Mouse (Mus musculus) heart, embryonic 13.5 days (tissue): ENCODE measurements around the gene Itgb6. TPM values are rescaled to one million over a fixed set of nuclear protein-coding genes. Genes with fewer than 3 reads are reported as not detected.

Experiments used
- ATAC-seq: fragments of 200-750 bp; cut with Nextera tagmentation; 2 replicates; pipeline ENCODE4 v1.8.0; 2017; ENCODE audit warnings: moderate TSS enrichment; ENCODE audit not compliant: insufficient number of reproducible peaks, low FRiP score, low TSS enrichment; ENCODE audit errors: extremely low read depth
- H3K27ac ChIP-seq: fragments of 300-500 bp; sonication (generic); replicated peaks from 2 replicates; pipeline ENCODE4 v1.5.1; 2015; ENCODE audit warnings: moderate library complexity, mild to moderate bottlenecking, inconsistent platforms
- H3K27me3 ChIP-seq: fragments of 300-500 bp; sonication (generic); replicated peaks from 2 replicates; pipeline ENCODE4 v1.6.1; 2015; ENCODE audit warnings: mild to moderate bottlenecking, inconsistent platforms
- H3K36me3 ChIP-seq: fragments of 300-500 bp; sonication (generic); 2 replicates; pipeline ENCODE4 v1.6.1; 2015; ENCODE audit warnings: mild to moderate bottlenecking, inconsistent platforms
- H3K4me1 ChIP-seq: fragments of 300-500 bp; sonication (generic); 2 replicates; pipeline ENCODE4 v1.6.1; 2015; ENCODE audit warnings: inconsistent platforms
- H3K4me2 ChIP-seq: fragments of 300-500 bp; sonication (generic); 2 replicates; pipeline ENCODE4 v1.6.1; 2015; ENCODE audit warnings: inconsistent platforms, mild to moderate bottlenecking, moderate library complexity
- H3K4me3 ChIP-seq: fragments of 300-500 bp; sonication (generic); 2 replicates; pipeline ENCODE4 v1.5.1; 2015; ENCODE audit warnings: moderate library complexity, mild to moderate bottlenecking, inconsistent platforms
- H3K9ac ChIP-seq: fragments of 300-500 bp; sonication (generic); 2 replicates; pipeline ENCODE4 v1.6.1; 2015; ENCODE audit warnings: inconsistent platforms, mild to moderate bottlenecking, moderate library complexity
- H3K9me3 ChIP-seq: fragments of 300-500 bp; sonication (generic); 2 replicates; pipeline ENCODE4 v1.6.1; 2016; ENCODE audit warnings: inconsistent platforms
- WGBS: fragments of 180-500 bp; shearing (Covaris S2); methylation state at CpG from one replicate; pipeline ENCODE4 v1.1.7; 2015; ENCODE audit warnings: mixed read lengths; 5-methylcytosine and 5-hydroxymethylcytosine counted together
- polyA plus RNA-seq: library from polyadenylated mRNA; unstranded; fragments of >200 nt; fragmentation: Nextera tagmentation; extraction: Ambion mirVana; gene quantifications from 2 replicates; pipeline ENCODE4 v1.2.1, GENCODE M21; 2015

Itgb6 gene
- polyA plus RNA-seq, 1 experiment from 2014 or later, result 0.20 TPM

DNA sequence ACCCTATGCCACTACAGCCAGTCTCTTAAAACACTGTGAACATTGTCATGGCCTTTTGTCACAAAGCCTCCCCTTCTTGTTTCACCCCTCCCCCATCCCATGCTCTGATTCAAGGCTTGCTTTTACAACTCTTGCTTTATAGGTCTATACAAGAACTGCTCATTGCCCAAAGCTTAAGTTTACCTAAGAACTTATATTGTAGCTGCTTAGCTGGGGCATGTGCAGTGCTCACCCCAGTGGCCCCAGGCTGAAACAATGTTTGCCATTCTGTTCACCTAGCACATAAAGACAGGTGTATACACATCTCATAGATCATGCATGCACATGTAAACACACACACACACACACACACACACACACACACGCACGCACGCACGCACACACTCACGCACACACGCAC, 25.9 kb downstream of the Itgb6 start:
- H3K4me1 ChIP-seq, result peaks cover 34% of the 10 kb centered on the region
- WGBS, result 98% methylated on average over 6 of the region's 6 CpGs

DNA sequence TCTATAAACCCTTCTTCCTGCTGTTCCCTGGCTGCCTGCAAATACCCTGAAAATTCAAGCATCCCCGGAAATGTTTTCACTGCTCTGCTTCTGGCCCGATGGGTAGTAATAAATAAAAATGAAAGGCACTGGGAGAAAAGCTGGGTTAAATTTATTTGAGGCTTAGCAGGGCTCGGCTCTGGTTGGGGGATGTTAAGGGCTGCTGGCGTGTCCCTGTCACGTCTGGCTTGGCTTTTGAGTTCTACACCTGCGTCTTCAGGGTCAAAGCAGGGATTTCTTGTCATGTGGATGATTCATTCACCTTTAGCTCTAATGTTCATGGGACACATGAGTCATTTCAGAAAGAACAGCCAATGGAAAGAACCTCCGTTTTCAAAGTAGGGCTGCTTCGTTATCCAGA, 26.7 kb downstream of the Itgb6 start:
- Histone ChIP-seq H3K27ac (no peak overlapping the region), H3K4me3 (no peak overlapping the region), H3K4me2 (no peak overlapping the region), H3K36me3 (no peaks in the 10 kb centered on the region), H3K4me1 (peaks cover 34% of the 10 kb centered on the region), H3K9me3 (no peaks in the 10 kb centered on the region), H3K9ac (no peak overlapping the region), H3K27me3 (no peaks in the 10 kb centered on the region)
- ATAC-seq, result no peak
- 78% methylated on average over 8 of the region's 8 CpGs for WGBS

More for the DNA sequence above, 25.9 kb downstream of the Itgb6 start:
- no peak overlapping the region for H3K4me2 ChIP-seq
- no peak overlapping the region for H3K4me3 ChIP-seq
- H3K27me3 ChIP-seq, result no peaks in the 10 kb centered on the region
- no peaks in the 10 kb centered on the region for H3K36me3 ChIP-seq
- no peak for ATAC-seq
- no peaks in the 10 kb centered on the region for H3K9me3 ChIP-seq
- no peak overlapping the region for H3K9ac ChIP-seq
- no peak overlapping the region for H3K27ac ChIP-seq

DNA sequence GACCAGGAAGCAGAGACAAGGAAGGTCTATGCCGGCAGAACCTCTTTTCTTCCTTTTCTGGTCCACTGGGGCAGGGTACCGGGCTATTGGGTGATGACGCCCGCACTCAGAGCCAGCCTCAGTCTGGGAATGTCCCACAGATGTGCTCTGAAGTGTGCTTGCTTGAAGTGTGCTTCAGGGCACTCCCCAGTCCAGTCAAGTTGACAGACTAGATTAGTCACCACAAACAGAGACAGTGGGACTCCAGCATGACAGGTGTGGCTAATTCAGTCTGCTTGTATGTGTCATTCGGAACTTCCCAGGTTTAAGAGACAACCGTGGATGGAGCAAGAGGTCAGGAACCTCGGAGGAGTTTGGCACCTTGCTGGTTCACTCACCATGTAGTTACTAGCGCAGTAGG, 27.9 kb downstream of the Itgb6 start:
- no peaks in the 10 kb centered on the region for H3K36me3 ChIP-seq
- no peaks in the 10 kb centered on the region for H3K27me3 ChIP-seq
- no peaks in the 10 kb centered on the region for H3K9me3 ChIP-seq
- WGBS, result 75% methylated on average over 8 of the region's 8 CpGs
- no peak overlapping the region for H3K27ac ChIP-seq
- no peak overlapping the region for H3K9ac ChIP-seq
- no peak for ATAC-seq
- peaks cover 26% of the 10 kb centered on the region for H3K4me1 ChIP-seq
- no peak overlapping the region for H3K4me2 ChIP-seq
- no peak overlapping the region for H3K4me3 ChIP-seq

- Histone ChIP-seq H3K4me1 (peaks cover 15% of the 10 kb centered on the region), H3K9ac (no peak overlapping the region), H3K4me2 (no peak overlapping the region), H3K9me3 (no peaks in the 10 kb centered on the region), H3K27ac (no peak overlapping the region), H3K27me3 (no peaks in the 10 kb centered on the region), H3K36me3 (no peaks in the 10 kb centered on the region), H3K4me3 (no peak overlapping the region)
- no peak for ATAC-seq
- WGBS, result 51% methylated on average over 5 of the region's 5 CpGs
Measured at GRCm38 (mm10) chr2:60692239-60692638, 30.2 kb downstream of the Itgb6 start.

DNA sequence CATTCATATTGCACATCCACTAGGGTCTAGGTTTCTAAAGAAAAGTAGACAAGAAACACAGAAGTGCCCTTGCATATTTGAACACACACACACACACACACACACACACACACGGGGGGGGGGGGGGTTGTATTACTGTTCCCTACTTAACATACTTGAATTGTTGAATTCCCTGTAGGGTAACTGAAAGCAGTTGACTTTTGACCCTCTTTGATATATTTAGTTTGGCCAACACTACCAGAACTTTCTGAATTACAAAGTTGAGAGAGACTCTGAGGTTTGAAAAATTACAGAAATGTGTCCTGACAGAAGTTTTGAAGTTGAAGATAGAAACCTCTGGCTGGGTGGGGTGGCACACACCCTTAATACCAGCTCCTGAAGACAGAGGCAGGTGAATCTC, 32.2 kb downstream of the Itgb6 start:
- H3K27ac ChIP-seq, result no peak overlapping the region
- no peak overlapping the region for H3K4me3 ChIP-seq
- WGBS, result 55% methylated on average over 1 of the region's 1 CpGs
- no peak overlapping the region for H3K4me2 ChIP-seq
- H3K36me3 ChIP-seq, result no peaks in the 10 kb centered on the region
- no peak overlapping the region for H3K9ac ChIP-seq
- no peaks in the 10 kb centered on the region for H3K27me3 ChIP-seq
- H3K9me3 ChIP-seq, result no peaks in the 10 kb centered on the region
- ATAC-seq, result no peak
- H3K4me1 ChIP-seq, result peaks cover 12% of the 10 kb centered on the region

GRCm38 (mm10) chr2:60688944-60689615, 33.4 kb downstream of the Itgb6 start:
- Histone ChIP-seq H3K27ac (peak overlapping the region; percentile 72), H3K4me3 (no peak overlapping the region), H3K4me2 (peak overlapping the region; percentile 51), H3K9ac (peak overlapping the region; percentile 52; the same call in 1 of the 2 replicates), H3K27me3 (no peaks in the 10 kb centered on the region), H3K36me3 (no peaks in the 10 kb centered on the region), H3K4me1 (peaks cover 12% of the 10 kb centered on the region), H3K9me3 (no peaks in the 10 kb centered on the region)
- 22% methylated on average over 14 of the region's 14 CpGs for WGBS
- ATAC-seq, result peak; percentile 73; the same call in 1 of the 2 replicates

GRCm38 (mm10) chr2:60688150-60688549, 34.3 kb downstream of the Itgb6 start:
- WGBS, result 76% methylated on average over 1 of the region's 1 CpGs
- Histone ChIP-seq H3K9ac (no peak overlapping the region), H3K27ac (no peak overlapping the region), H3K4me2 (no peak overlapping the region), H3K4me3 (no peak overlapping the region), H3K9me3 (no peaks in the 10 kb centered on the region), H3K27me3 (no peaks in the 10 kb centered on the region), H3K4me1 (peaks cover 12% of the 10 kb centered on the region), H3K36me3 (no peaks in the 10 kb centered on the region)
- no peak for ATAC-seq

GRCm38 (mm10) chr2:60685973-60686372, 36.5 kb downstream of the Itgb6 start:
- Histone ChIP-seq H3K4me1 (peaks cover 12% of the 10 kb centered on the region), H3K36me3 (no peaks in the 10 kb centered on the region), H3K9me3 (no peaks in the 10 kb centered on the region), H3K27me3 (no peaks in the 10 kb centered on the region), H3K27ac (no peak overlapping the region), H3K4me3 (no peak overlapping the region), H3K4me2 (no peak overlapping the region), H3K9ac (no peak overlapping the region)
- ATAC-seq, result no peak

DNA sequence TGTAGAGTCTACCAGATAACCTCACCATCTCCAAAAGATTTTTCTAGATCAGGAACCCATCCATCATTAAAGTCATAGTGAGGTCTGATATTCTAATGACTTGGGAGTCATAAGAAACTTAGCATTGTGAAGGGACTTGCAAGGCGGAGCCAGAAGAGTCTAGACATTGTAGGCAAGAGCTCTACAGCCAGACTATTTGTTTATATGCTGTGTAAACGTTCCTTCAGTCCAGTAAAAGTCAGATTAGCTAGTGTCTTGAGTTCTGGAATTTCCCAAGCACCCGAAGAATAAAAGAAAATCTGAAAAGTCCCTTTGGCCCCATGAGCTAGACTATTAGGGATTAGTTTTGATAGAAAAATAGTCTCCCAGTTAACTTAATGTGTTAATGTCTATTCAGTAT, 38.3 kb downstream of the Itgb6 start:
- no peak overlapping the region for H3K27ac ChIP-seq
- H3K9me3 ChIP-seq, result no peaks in the 10 kb centered on the region
- no peaks in the 10 kb centered on the region for H3K36me3 ChIP-seq
- no peak overlapping the region for H3K4me2 ChIP-seq
- no peaks in the 10 kb centered on the region for H3K27me3 ChIP-seq
- no peak for ATAC-seq
- H3K9ac ChIP-seq, result no peak overlapping the region
- peaks cover 6% of the 10 kb centered on the region for H3K4me1 ChIP-seq
- H3K4me3 ChIP-seq, result no peak overlapping the region
- 67% methylated on average over 3 of the region's 3 CpGs for WGBS

DNA sequence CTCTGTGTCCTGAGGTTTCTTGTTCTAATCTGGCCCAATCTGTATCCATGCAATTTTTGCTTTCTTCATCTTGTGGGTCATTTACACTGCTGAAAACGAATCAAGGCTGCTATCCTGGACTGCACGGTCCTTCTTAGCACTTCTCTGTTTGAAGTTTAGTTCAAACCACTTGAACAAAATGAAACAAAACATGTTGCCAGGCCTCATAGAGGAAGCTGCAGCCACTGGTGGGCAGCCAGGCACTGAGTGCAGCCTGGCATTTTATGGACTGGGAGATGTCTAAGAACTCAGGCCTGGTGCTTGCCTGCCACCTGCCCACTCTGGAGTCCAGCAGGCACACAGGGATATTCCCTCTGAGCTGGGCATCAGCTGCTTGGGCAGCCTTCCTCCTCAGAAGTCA, 39.9 kb downstream of the Itgb6 start:
- ATAC-seq, result no peak
- no peaks in the 10 kb centered on the region for H3K36me3 ChIP-seq
- H3K9me3 ChIP-seq, result no peaks in the 10 kb centered on the region
- H3K27ac ChIP-seq, result no peak overlapping the region
- no peak overlapping the region for H3K4me3 ChIP-seq
- H3K4me1 ChIP-seq, result peaks cover 2% of the 10 kb centered on the region; the same call in 1 of the 2 replicates
- H3K4me2 ChIP-seq, result no peak overlapping the region
- no peak overlapping the region for H3K9ac ChIP-seq
- WGBS, result 76% methylated on average over 2 of the region's 2 CpGs
- no peaks in the 10 kb centered on the region for H3K27me3 ChIP-seq

GRCm38 (mm10) chr2:60674413-60674812, 48.0 kb downstream of the Itgb6 start:
- no peaks in the 10 kb centered on the region for H3K27me3 ChIP-seq
- H3K36me3 ChIP-seq, result no peaks in the 10 kb centered on the region
- no peak overlapping the region for H3K4me3 ChIP-seq
- H3K4me1 ChIP-seq, result peaks cover 10% of the 10 kb centered on the region; the same call in 1 of the 2 replicates
- no peak overlapping the region for H3K27ac ChIP-seq
- H3K9ac ChIP-seq, result no peak overlapping the region
- WGBS, result 63% methylated on average over 7 of the region's 7 CpGs
- H3K9me3 ChIP-seq, result no peaks in the 10 kb centered on the region
- ATAC-seq, result no peak
- H3K4me2 ChIP-seq, result no peak overlapping the region
